Mouse (Mus musculus) MEL (cell line): Measurements from ENCODE around the gene Sik3.

Source experiments
- CTCF ChIP-seq, 3 experiments: IDR thresholded peaks in 2 of 3; conservative IDR thresholded peaks in 1 of 3; 2 replicates each; pipeline ENCODE4 v1.5.1; 2011 to 2012; ENCODE audit warnings: low read length in 3 of 3, low read depth in 2 of 3, mild to moderate bottlenecking in 2 of 3, improper control_type of control experiment in 1 of 3, inconsistent platforms in 1 of 3, mixed read lengths in 1 of 3, moderate library complexity in 1 of 3; ENCODE audit not compliant: control insufficient read depth in 1 of 3, insufficient read depth in 1 of 3, poor library complexity in 1 of 3, severe bottlenecking in 1 of 3
- ELF1 ChIP-seq: IDR thresholded peaks from 2 replicates; pipeline ENCODE4 v1.6.1; 2014; ENCODE audit warnings: low read depth, mild to moderate bottlenecking, inconsistent platforms, low read length, improper control_type of control experiment, moderate library complexity
- MAFK ChIP-seq: IDR thresholded peaks from 2 replicates; pipeline ENCODE4 v1.6.1; 2011; ENCODE audit warnings: low read depth, mild to moderate bottlenecking, low read length, improper control_type of control experiment, borderline replicate concordance
- POLR2A ChIP-seq, 2 experiments: IDR thresholded peaks; 2 replicates each; pipeline ENCODE4 v1.6.1; 2011 to 2012; ENCODE audit warnings: low read length in 2 of 2, mild to moderate bottlenecking in 2 of 2, control low read depth in 1 of 2, improper control_type of control experiment in 1 of 2, low read depth in 1 of 2, moderate library complexity in 1 of 2; ENCODE audit not compliant: control insufficient read depth in 1 of 2, insufficient read depth in 1 of 2, poor library complexity in 1 of 2
- ZC3H11A ChIP-seq: IDR thresholded peaks from 2 replicates; pipeline ENCODE4 v1.6.1; 2012; ENCODE audit warnings: low read depth, mild to moderate bottlenecking, inconsistent platforms, low read length, improper control_type of control experiment
- ZKSCAN1 ChIP-seq: IDR thresholded peaks from 2 replicates; pipeline ENCODE4 v1.6.1; 2012; ENCODE audit warnings: low read depth, mild to moderate bottlenecking, inconsistent platforms, low read length, improper control_type of control experiment, moderate library complexity
- ZMIZ1 ChIP-seq: IDR thresholded peaks from 2 replicates; pipeline ENCODE4 v1.6.1; 2012; ENCODE audit warnings: low read depth, mild to moderate bottlenecking, inconsistent platforms, low read length, improper control_type of control experiment, moderate library complexity

DNA sequence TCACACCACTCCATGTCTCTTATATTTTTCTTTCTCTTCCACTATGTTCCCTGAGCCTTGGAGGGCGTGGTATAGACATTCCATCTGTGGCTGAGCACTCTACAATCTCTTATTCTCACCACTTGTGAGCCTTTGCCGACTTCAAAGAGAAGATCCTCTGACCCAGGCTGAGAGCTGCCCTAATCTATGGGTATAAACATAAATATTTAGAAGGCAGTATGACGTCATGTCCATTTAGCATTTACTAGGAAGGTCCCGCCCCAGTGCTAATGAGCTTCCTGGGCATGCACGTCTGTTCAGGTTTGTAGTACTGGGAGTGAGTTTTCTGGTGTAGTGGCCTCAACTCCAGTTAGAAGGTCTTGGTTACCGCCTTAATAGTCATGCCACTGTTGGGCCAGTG, 16.9 kb downstream of the Sik3 start:
- TF ChIP-seq POLR2A (IDR thresholded peaks at IDR 0.05; ENCODE audit: control insufficient read depth in 1 of 2, insufficient read depth in 1 of 2, low read depth in 1 of 2, low read length in 2 of 2, poor library complexity in 1 of 2) = no peak
- no peak for TF ChIP-seq ZKSCAN1
- no peak for TF ChIP-seq ELF1
- TF ChIP-seq ZC3H11A = no peak
- no peak for TF ChIP-seq CTCF (IDR thresholded peaks at IDR 0.05 in 2 of 3, conservative IDR thresholded peaks at IDR 0.05 in 1 of 3; ENCODE audit: control insufficient read depth in 1 of 3, insufficient read depth in 1 of 3, low read depth in 2 of 3, low read length in 3 of 3, poor library complexity in 1 of 3, severe bottlenecking in 1 of 3)
- no peak for TF ChIP-seq ZMIZ1
- no peak for TF ChIP-seq MAFK
